8 mouse cellular contexts compared by ENCODE assay signal in the genomic region with DNA sequence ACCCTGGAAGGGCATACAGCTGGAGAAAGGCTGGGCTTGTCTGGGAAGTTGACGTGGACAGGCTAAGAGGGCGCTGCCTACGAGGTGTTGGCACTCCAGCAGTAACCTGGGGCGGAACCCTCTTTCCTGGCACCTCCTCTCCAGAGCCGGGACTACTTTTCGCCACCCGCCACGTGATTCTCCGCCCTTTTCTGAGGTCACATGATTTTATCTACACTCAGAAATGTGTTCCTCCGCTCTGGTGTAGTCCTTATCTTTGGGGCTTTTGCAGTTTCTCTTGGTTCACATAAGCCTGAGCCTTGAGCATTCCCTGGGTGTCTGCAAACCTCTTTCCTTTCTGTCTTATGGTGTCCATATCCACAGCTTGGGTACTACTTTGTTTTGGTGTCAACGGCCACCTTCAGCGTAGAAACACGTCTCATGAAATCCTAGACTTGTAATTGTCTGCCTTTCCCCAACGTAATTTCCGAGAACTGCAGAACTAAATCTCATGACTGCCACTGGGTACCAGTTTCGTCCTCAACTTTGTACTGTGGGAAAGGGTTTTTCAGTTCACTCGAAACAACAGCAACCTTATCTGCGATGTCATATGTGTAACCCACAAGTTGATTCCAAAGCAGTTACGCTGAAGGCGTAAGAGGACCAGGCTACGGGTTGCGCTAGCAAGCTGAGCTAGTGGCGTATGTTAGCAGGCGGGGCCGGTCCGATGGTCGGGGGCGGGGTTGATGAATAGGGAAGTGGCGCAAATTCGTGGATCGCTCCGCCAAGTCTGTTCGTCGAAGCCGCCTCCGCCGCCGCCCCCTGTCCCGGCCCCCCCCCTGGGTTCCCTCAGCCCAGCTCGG. TPM values are rescaled to one million over a fixed set of nuclear protein-coding genes. Genes with fewer than 3 reads are reported as not detected.
DNase-seq lines count a peak whose midpoint lies in the region; ATAC-seq lines count a peak whose summit lies in the region.

A gene (plus strand): TSS at position 294 of the 842 bp plus-strand sequence.

- peaks cover 6% of the 10 kb centered on the region for H3K4me1 ChIP-seq in brown adipose tissue, adult 24 weeks (ENCODE audit: control insufficient read depth, insufficient read depth, insufficient read length, low read length)
- H3K4me1 ChIP-seq in heart, embryonic 13.5 days = peaks cover 27% of the 10 kb centered on the region
- H3K4me1 ChIP-seq in liver, embryonic 12.5 days = peaks cover 31% of the 10 kb centered on the region
- H3K4me1 ChIP-seq in stomach, embryonic 15.5 days = peaks cover 8% of the 10 kb centered on the region

- peak; percentile 97 for DNase-seq in CD4-positive, CD25-positive, alpha-beta regulatory T cell, adult 2 months (ENCODE audit: low read depth, low spot score)
- peak; percentile 80 for DNase-seq in fat pad, adult 2 months (ENCODE audit: extremely low read depth, low read depth, low spot score)
- peak; percentile 98 for DNase-seq in kidney, postnatal 10 days
- peak; percentile 96 to 97 for DNase-seq in natural killer cell, adult 2 months (ENCODE audit: low spot score in 2 of 2)

- under 1% methylated on average over 40 of the region's 40 CpGs for WGBS in heart, embryonic 13.5 days
- under 1% methylated on average over 40 of the region's 40 CpGs for WGBS in liver, embryonic 12.5 days (ENCODE audit: insufficient replicate concordance)
- WGBS in stomach, embryonic 15.5 days = under 1% methylated on average over 39 of the region's 40 CpGs

- peak; percentile 58; the same call in 1 of the 2 replicates for ATAC-seq in heart, embryonic 13.5 days (ENCODE audit: extremely low read depth, insufficient number of reproducible peaks, low FRiP score, low TSS enrichment)
- peak; percentile 71 for ATAC-seq in liver, embryonic 12.5 days
- ATAC-seq in stomach, embryonic 15.5 days (ENCODE audit: insufficient read depth, low FRiP score, low read depth) = peak; percentile 68

- peak within 1 kb of the TSS; percentile 97 for H3K27ac ChIP-seq in brown adipose tissue, adult 24 weeks (replicated peaks; ENCODE audit: low read depth, low read length)
- H3K27ac ChIP-seq in heart, embryonic 13.5 days (replicated peaks) = peak within 1 kb of the TSS; percentile 98
- peak within 1 kb of the TSS; percentile 97 for H3K27ac ChIP-seq in liver, embryonic 12.5 days
- H3K27ac ChIP-seq in stomach, embryonic 15.5 days = peak within 1 kb of the TSS; percentile 97

- no peaks in the 10 kb centered on the region for H3K9me3 ChIP-seq in heart, embryonic 13.5 days
- no peaks in the 10 kb centered on the region for H3K9me3 ChIP-seq in liver, embryonic 12.5 days (replicated peaks)
- no peaks in the 10 kb centered on the region for H3K9me3 ChIP-seq in stomach, embryonic 15.5 days

- H3K9ac ChIP-seq in heart, embryonic 13.5 days = peak within 1 kb of the TSS; percentile 96
- H3K9ac ChIP-seq in liver, embryonic 12.5 days = peak within 1 kb of the TSS; percentile 87
- H3K9ac ChIP-seq in stomach, embryonic 15.5 days = peak within 1 kb of the TSS; percentile 84

- H3K4me2 ChIP-seq in heart, embryonic 13.5 days = peak within 1 kb of the TSS; percentile 86
- H3K4me2 ChIP-seq in liver, embryonic 12.5 days = peak within 1 kb of the TSS; percentile 82
- peak within 1 kb of the TSS; percentile 85 for H3K4me2 ChIP-seq in stomach, embryonic 15.5 days

- H3K36me3 ChIP-seq in heart, embryonic 13.5 days = peaks cover 69% of the 10 kb centered on the region
- H3K36me3 ChIP-seq in liver, embryonic 12.5 days = peaks cover 70% of the 10 kb centered on the region
- peaks cover 41% of the 10 kb centered on the region for H3K36me3 ChIP-seq in stomach, embryonic 15.5 days

- H3K4me3 ChIP-seq in brown adipose tissue, adult 24 weeks (ENCODE audit: insufficient read depth, low read depth, low read length) = peak within 1 kb of the TSS; percentile 93
- H3K4me3 ChIP-seq in heart, embryonic 13.5 days = peak within 1 kb of the TSS; percentile 82
- H3K4me3 ChIP-seq in liver, embryonic 12.5 days = peak within 1 kb of the TSS; percentile 86
- H3K4me3 ChIP-seq in stomach, embryonic 15.5 days (replicated peaks) = peak within 1 kb of the TSS; percentile 72

- no peaks in the 10 kb centered on the region for H3K27me3 ChIP-seq in heart, embryonic 13.5 days (replicated peaks)
- H3K27me3 ChIP-seq in liver, embryonic 12.5 days (replicated peaks) = no peaks in the 10 kb centered on the region
- H3K27me3 ChIP-seq in stomach, embryonic 15.5 days (replicated peaks) = no peaks in the 10 kb centered on the region

RNA-seq across cellular contexts. Expression of the gene that starts here (rescaled TPM):
- polyA plus RNA-seq in brown adipose tissue, adult 24 weeks (2012; ENCODE audit: insufficient read depth, insufficient read length, missing spikeins) = 576 and 663 TPM in 2 replicates
- polyA plus RNA-seq in heart, embryonic 13.5 days (2015; fragmentation: Nextera tagmentation; extraction: Ambion mirVana) = 456 and 466 TPM in 2 replicates
- polyA plus RNA-seq in liver, embryonic 12.5 days (2016; fragmentation: Nextera tagmentation; extraction: Ambion mirVana) = 260 and 270 TPM in 2 replicates
- polyA plus RNA-seq in stomach, embryonic 15.5 days (2015; fragmentation: Nextera tagmentation; extraction: Ambion mirVana) = 459 and 473 TPM in 2 replicates

Comparison
In these comparisons a context has a peak if more than half of its experiments do, and no peak if none do; other contexts are left out.
1. Peak in every context shown above with its lines: DNase-seq, ATAC-seq, H3K4me3 ChIP-seq and H3K27ac ChIP-seq.